Mouse (Mus musculus): Measurements from ENCODE around the gene Krt222. TPM values are rescaled to one million over a fixed set of nuclear protein-coding genes. Genes with fewer than 3 reads are reported as not detected.

Krt222 gene
- polyA plus RNA-seq, 1 experiment from 2014 or later, result 11.6 TPM

DNA sequence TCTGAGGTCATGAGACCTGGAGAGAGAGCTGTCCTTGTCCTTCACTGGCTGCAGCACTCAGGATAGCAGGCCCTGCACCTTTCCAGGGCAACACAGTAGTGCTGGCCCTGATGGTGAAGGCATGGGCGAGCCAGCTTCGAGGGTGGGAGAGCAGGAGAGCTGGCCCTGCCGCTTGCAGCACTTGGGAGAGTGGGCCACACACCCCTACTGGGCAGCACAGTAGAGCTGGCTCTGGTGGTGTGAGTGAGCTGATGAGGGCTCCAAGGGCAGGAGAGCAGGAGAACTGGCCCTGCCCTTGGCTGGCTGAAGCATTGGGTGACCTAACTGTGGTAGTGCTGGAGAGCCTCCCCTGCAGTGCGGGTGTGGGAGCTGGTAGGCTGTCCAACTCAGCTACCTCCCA lies 28.8 kb upstream of the Krt222 start:
- 89% methylated on average over 4 of the region's 4 CpGs for WGBS
- ATAC-seq (ENCODE audit: low read depth), result no peak
- H3K27ac ChIP-seq (ENCODE audit: low read depth, low read length), result no peak overlapping the region

DNA sequence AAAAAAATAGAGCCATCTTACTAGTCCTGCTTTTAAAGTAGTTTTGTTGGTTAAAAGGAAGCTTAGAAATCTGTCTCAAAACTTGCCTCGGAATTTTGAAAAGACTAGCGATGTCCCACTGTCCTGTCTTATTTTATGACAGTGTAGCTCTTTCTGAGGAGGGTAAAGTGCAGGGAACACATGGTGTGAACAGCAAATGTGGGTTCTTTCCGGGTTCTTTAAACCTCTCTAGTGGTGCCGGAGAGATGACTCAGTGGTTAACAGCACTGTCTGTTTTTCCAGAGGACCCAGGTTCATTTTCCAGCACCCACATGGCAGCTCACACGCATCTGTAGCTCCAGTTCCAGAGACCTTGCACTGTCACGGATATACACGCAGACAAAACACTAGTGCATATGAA lies 25.3 kb upstream of the Krt222 start:
- no peak for ATAC-seq (ENCODE audit: low read depth)
- WGBS, result 77% methylated on average over 7 of the region's 7 CpGs
- H3K9ac ChIP-seq (replicated peaks; ENCODE audit: low read depth, low read length), result no peak overlapping the region
- H3K4me3 ChIP-seq (ENCODE audit: low read depth, low read length), result no peak overlapping the region
- H3K4me2 ChIP-seq (ENCODE audit: low read depth, low read length), result no peak overlapping the region
- H3K9me3 ChIP-seq (ENCODE audit: control insufficient read depth, low read length), result no peaks in the 10 kb centered on the region
- no peaks in the 10 kb centered on the region for H3K4me1 ChIP-seq (ENCODE audit: control insufficient read depth, insufficient read depth, low read length)
- no peaks in the 10 kb centered on the region for H3K27me3 ChIP-seq (ENCODE audit: control insufficient read depth, insufficient read depth, low read length)
- H3K36me3 ChIP-seq (ENCODE audit: control insufficient read depth, insufficient read depth, low read length), result no peaks in the 10 kb centered on the region
- H3K27ac ChIP-seq (ENCODE audit: low read depth, low read length), result no peak overlapping the region

More for the DNA sequence above, 28.8 kb upstream of the Krt222 start:
- no peak overlapping the region for H3K4me2 ChIP-seq (ENCODE audit: low read depth, low read length)
- no peaks in the 10 kb centered on the region for H3K4me1 ChIP-seq (ENCODE audit: control insufficient read depth, insufficient read depth, low read length)
- no peak overlapping the region for H3K9ac ChIP-seq (replicated peaks; ENCODE audit: low read depth, low read length)
- no peak overlapping the region for H3K4me3 ChIP-seq (ENCODE audit: low read depth, low read length)
- no peaks in the 10 kb centered on the region for H3K27me3 ChIP-seq (ENCODE audit: control insufficient read depth, insufficient read depth, low read length)
- H3K9me3 ChIP-seq (ENCODE audit: control insufficient read depth, low read length), result no peaks in the 10 kb centered on the region
- H3K36me3 ChIP-seq (ENCODE audit: control insufficient read depth, insufficient read depth, low read length), result no peaks in the 10 kb centered on the region

DNA sequence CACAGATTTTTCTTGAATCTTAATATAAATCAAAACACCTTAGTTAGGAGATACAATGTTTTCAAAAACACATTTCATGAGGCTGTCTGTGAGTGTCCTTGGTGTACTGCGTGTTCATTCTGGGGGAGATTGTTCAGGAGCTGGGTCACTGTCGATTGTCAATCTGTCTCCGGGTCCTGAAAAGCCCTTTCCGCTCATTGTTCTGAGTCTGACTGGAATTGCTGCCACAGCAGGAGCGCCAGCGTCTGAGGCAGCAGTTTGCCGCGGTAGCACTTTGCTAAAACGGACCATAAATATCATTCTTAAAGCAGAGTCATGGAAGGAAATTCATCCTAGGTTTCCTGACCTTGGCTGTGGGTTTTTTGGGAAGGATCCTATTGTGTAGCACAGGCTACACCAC lies 21.9 kb upstream of the Krt222 start:
- Histone ChIP-seq H3K4me2 (ENCODE audit: low read depth, low read length) (no peak overlapping the region), H3K36me3 (ENCODE audit: control insufficient read depth, insufficient read depth, low read length) (no peaks in the 10 kb centered on the region), H3K9me3 (ENCODE audit: control insufficient read depth, low read length) (no peaks in the 10 kb centered on the region), H3K9ac (replicated peaks; ENCODE audit: low read depth, low read length) (no peak overlapping the region), H3K27ac (ENCODE audit: low read depth, low read length) (peak overlapping the region; percentile 4; the same call in 1 of the 2 replicates), H3K4me3 (ENCODE audit: low read depth, low read length) (no peak overlapping the region), H3K4me1 (ENCODE audit: control insufficient read depth, insufficient read depth, low read length) (no peaks in the 10 kb centered on the region), H3K27me3 (ENCODE audit: control insufficient read depth, insufficient read depth, low read length) (no peaks in the 10 kb centered on the region)
- 9% methylated on average over 9 of the region's 9 CpGs for WGBS
- ATAC-seq (ENCODE audit: low read depth), result no peak

DNA sequence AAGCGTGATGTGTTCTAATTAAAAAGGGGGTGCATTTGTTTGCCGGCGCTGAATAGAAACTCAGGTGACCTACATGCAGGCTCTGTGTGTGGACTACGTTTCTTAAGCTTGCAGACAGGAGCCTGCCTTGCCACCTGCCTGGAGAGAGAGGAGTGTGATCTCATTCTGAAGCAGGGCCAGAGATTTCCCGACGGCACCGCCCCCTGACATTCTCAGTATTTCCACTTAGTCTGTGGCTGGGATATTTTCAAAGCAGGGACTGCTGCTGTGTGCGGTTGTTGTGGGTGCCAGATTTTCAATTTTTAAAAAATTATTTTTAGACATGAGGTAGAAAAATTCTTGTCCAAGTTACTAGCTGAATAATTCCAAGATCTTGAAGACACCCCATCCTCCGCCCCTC lies 21.3 kb upstream of the Krt222 start:
- no peak for ATAC-seq (ENCODE audit: low read depth)
- WGBS, result 74% methylated on average over 9 of the region's 9 CpGs
- H3K4me3 ChIP-seq (ENCODE audit: low read depth, low read length), result no peak overlapping the region

DNA sequence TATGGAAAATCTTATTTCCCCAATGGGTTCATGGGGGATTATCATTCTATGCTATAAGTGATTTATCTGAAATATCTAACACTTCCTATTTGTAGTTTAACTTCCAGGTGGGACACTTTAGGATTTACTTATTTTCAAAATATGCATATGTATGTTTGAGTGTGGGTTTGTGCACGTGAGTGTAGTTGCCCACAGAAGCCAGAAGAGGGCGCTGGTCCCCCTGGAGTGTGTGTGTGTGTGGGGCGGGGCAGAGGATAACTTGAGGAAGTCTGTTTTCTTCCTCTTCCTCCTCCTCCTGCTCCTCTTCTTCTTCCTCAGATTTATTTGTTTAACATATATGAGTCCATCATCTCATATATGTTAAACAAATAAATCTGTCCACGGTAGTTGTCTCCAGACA lies 12.3 kb upstream of the Krt222 start:
- Histone ChIP-seq H3K9ac (replicated peaks; ENCODE audit: low read depth, low read length) (no peak overlapping the region), H3K27me3 (ENCODE audit: control insufficient read depth, insufficient read depth, low read length) (no peaks in the 10 kb centered on the region), H3K4me1 (ENCODE audit: control insufficient read depth, insufficient read depth, low read length) (no peaks in the 10 kb centered on the region), H3K36me3 (ENCODE audit: control insufficient read depth, insufficient read depth, low read length) (no peaks in the 10 kb centered on the region), H3K9me3 (ENCODE audit: control insufficient read depth, low read length) (no peaks in the 10 kb centered on the region), H3K27ac (ENCODE audit: low read depth, low read length) (no peak overlapping the region), H3K4me3 (ENCODE audit: low read depth, low read length) (no peak overlapping the region), H3K4me2 (ENCODE audit: low read depth, low read length) (no peak overlapping the region)
- no peak for ATAC-seq (ENCODE audit: low read depth)
- 76% methylated on average over 4 of the region's 4 CpGs for WGBS

More for the DNA sequence above, 21.3 kb upstream of the Krt222 start:
- H3K27me3 ChIP-seq (ENCODE audit: control insufficient read depth, insufficient read depth, low read length), result no peaks in the 10 kb centered on the region
- H3K36me3 ChIP-seq (ENCODE audit: control insufficient read depth, insufficient read depth, low read length), result no peaks in the 10 kb centered on the region
- no peaks in the 10 kb centered on the region for H3K9me3 ChIP-seq (ENCODE audit: control insufficient read depth, low read length)
- H3K9ac ChIP-seq (replicated peaks; ENCODE audit: low read depth, low read length), result no peak overlapping the region
- no peak overlapping the region for H3K4me2 ChIP-seq (ENCODE audit: low read depth, low read length)
- no peaks in the 10 kb centered on the region for H3K4me1 ChIP-seq (ENCODE audit: control insufficient read depth, insufficient read depth, low read length)
- peak overlapping the region; percentile 4; the same call in 1 of the 2 replicates for H3K27ac ChIP-seq (ENCODE audit: low read depth, low read length)

DNA sequence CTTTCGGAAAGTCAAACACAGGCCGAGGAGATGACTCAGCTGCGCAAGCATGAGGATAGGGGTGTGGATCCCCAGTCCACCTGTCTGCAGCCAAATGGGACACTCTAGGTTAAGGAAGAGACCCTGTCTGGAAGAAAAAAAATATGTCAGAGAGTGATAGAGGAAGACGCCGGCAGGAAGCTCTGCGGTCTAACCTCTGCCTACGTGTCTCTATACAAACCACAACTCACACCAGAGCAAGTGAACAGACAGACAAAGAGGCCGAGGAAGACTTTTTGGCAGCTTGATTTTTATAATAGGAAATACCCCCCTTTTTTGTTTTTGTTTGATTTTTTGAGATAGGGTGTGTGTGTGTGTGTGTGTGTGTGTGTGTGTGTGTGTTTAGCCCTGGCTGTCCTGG lies 11.4 kb upstream of the Krt222 start:
- H3K36me3 ChIP-seq (ENCODE audit: control insufficient read depth, insufficient read depth, low read length), result no peaks in the 10 kb centered on the region
- H3K9ac ChIP-seq (replicated peaks; ENCODE audit: low read depth, low read length), result no peak overlapping the region
- no peaks in the 10 kb centered on the region for H3K27me3 ChIP-seq (ENCODE audit: control insufficient read depth, insufficient read depth, low read length)
- H3K4me1 ChIP-seq (ENCODE audit: control insufficient read depth, insufficient read depth, low read length), result no peaks in the 10 kb centered on the region
- no peak overlapping the region for H3K27ac ChIP-seq (ENCODE audit: low read depth, low read length)
- H3K4me2 ChIP-seq (ENCODE audit: low read depth, low read length), result no peak overlapping the region
- 94% methylated on average over 8 of the region's 8 CpGs for WGBS
- ATAC-seq (ENCODE audit: low read depth), result no peak
- no peaks in the 10 kb centered on the region for H3K9me3 ChIP-seq (ENCODE audit: control insufficient read depth, low read length)
- no peak overlapping the region for H3K4me3 ChIP-seq (ENCODE audit: low read depth, low read length)

DNA sequence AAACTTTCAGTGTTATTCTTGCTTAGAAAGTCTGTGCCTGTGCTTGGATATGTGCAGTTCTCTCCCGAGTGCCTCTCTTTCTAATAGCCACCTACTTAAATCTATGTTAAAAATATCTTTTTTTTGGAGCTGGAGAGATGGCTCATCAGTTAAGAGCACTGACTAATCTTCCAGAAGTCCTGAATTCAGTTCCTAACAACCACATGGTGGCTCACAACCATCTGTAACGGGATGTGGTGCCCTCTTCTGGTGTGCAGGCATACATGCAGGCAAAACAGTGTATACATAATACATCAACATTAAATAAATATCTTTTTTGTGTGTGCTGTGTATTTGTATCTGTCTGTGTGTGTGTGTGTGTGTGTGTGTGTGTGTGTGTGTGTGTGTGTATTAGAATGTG lies 10.0 kb upstream of the Krt222 start:
- Histone ChIP-seq H3K27ac (ENCODE audit: low read depth, low read length) (no peak overlapping the region), H3K4me3 (ENCODE audit: low read depth, low read length) (no peak overlapping the region), H3K9ac (replicated peaks; ENCODE audit: low read depth, low read length) (no peak overlapping the region), H3K36me3 (ENCODE audit: control insufficient read depth, insufficient read depth, low read length) (no peaks in the 10 kb centered on the region), H3K9me3 (ENCODE audit: control insufficient read depth, low read length) (no peaks in the 10 kb centered on the region), H3K27me3 (ENCODE audit: control insufficient read depth, insufficient read depth, low read length) (no peaks in the 10 kb centered on the region), H3K4me2 (ENCODE audit: low read depth, low read length) (no peak overlapping the region), H3K4me1 (ENCODE audit: control insufficient read depth, insufficient read depth, low read length) (no peaks in the 10 kb centered on the region)
- 57% methylated on average over 2 of the region's 2 CpGs for WGBS
- no peak for ATAC-seq (ENCODE audit: low read depth)

DNA sequence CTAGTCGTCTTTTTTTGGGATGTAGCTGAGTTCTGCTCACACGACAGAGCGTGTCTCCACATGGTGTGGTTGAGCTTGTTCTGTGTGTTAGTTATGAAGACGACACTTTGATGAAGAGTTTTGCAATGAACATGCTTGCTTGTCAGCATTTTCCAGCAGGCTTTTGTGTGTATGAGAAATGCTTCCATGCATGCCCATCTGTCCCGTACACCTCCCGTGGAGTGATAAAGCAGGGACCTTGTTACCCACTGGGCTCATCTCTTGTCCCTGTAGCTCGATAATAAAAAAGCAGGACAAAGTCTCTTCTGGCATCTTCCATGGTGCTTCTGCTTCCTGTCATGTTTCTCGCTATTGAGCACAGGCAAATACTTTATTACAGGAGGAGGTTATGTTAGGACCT lies 8.8 kb upstream of the Krt222 start:
- no peak overlapping the region for H3K4me2 ChIP-seq (ENCODE audit: low read depth, low read length)
- H3K27ac ChIP-seq (ENCODE audit: low read depth, low read length), result no peak overlapping the region
- H3K36me3 ChIP-seq (ENCODE audit: control insufficient read depth, insufficient read depth, low read length), result no peaks in the 10 kb centered on the region
- WGBS, result 56% methylated on average over 8 of the region's 8 CpGs
- no peak overlapping the region for H3K9ac ChIP-seq (replicated peaks; ENCODE audit: low read depth, low read length)
- H3K4me3 ChIP-seq (ENCODE audit: low read depth, low read length), result no peak overlapping the region
- H3K27me3 ChIP-seq (ENCODE audit: control insufficient read depth, insufficient read depth, low read length), result no peaks in the 10 kb centered on the region
- H3K9me3 ChIP-seq (ENCODE audit: control insufficient read depth, low read length), result no peaks in the 10 kb centered on the region
- no peak for ATAC-seq (ENCODE audit: low read depth)
- no peaks in the 10 kb centered on the region for H3K4me1 ChIP-seq (ENCODE audit: control insufficient read depth, insufficient read depth, low read length)

DNA sequence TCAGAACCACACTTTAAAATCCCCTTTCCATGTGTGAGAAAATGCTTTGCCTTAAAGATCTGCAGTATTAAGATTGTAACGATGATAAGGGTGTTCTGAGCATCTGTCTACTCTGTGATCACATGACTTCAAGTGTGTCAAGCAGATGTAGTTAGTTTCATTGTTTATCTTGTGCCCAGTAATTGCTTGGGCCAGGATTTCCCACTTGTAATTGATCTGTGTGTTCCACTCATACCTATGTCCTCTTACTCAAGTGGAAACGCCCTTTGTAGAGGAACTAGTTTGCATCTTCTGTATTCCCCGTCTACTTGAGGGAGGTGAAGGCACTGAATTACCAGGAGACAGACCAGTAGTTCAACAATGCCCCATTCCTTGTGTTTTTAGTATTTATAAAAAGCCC lies 6.8 kb upstream of the Krt222 start:
- Histone ChIP-seq H3K36me3 (ENCODE audit: control insufficient read depth, insufficient read depth, low read length) (no peaks in the 10 kb centered on the region), H3K4me2 (ENCODE audit: low read depth, low read length) (no peak overlapping the region), H3K27ac (ENCODE audit: low read depth, low read length) (no peak overlapping the region), H3K9ac (replicated peaks; ENCODE audit: low read depth, low read length) (no peak overlapping the region), H3K4me3 (ENCODE audit: low read depth, low read length) (no peak overlapping the region), H3K9me3 (ENCODE audit: control insufficient read depth, low read length) (no peaks in the 10 kb centered on the region), H3K4me1 (ENCODE audit: control insufficient read depth, insufficient read depth, low read length) (no peaks in the 10 kb centered on the region), H3K27me3 (ENCODE audit: control insufficient read depth, insufficient read depth, low read length) (no peaks in the 10 kb centered on the region)
- no peak for ATAC-seq (ENCODE audit: low read depth)
- 76% methylated on average over 3 of the region's 3 CpGs for WGBS

DNA sequence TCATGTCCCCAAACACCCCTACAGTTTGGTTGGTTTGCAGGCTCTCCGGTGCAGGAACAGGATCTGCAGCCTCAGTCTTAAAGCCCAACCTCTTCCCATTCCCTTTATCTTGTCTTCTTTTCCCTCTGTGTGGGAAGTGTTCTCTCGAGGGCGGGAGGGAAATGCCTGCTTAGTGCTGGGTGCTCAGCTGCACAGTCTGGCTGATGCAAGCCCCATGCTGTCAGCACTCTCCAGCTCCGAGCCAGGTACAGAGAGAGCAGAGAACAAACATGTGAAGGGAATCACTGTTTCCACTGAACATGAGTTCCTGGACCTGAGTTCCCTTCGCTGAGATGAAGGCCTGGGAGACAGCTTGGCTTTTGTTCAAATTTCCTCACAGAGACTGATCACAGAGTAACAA lies 6.4 kb upstream of the Krt222 start:
- Histone ChIP-seq H3K27ac (ENCODE audit: low read depth, low read length) (no peak overlapping the region), H3K36me3 (ENCODE audit: control insufficient read depth, insufficient read depth, low read length) (no peaks in the 10 kb centered on the region), H3K9ac (replicated peaks; ENCODE audit: low read depth, low read length) (no peak overlapping the region), H3K27me3 (ENCODE audit: control insufficient read depth, insufficient read depth, low read length) (no peaks in the 10 kb centered on the region), H3K4me3 (ENCODE audit: low read depth, low read length) (no peak overlapping the region), H3K9me3 (ENCODE audit: control insufficient read depth, low read length) (no peaks in the 10 kb centered on the region), H3K4me1 (ENCODE audit: control insufficient read depth, insufficient read depth, low read length) (no peaks in the 10 kb centered on the region), H3K4me2 (ENCODE audit: low read depth, low read length) (no peak overlapping the region)
- 66% methylated on average over 5 of the region's 5 CpGs for WGBS
- no peak for ATAC-seq (ENCODE audit: low read depth)

Data from neural tube, embryonic 14.5 days (tissue).